Mouse (Mus musculus) liver, embryonic 13.5 days (tissue): ENCODE results near the gene Wnt3. TPM values are rescaled to one million over a fixed set of nuclear protein-coding genes. Genes with fewer than 3 reads are reported as not detected.
A peak's percentile ranks its signal among the peaks of the same experiment; 100 is the strongest.

Experiments used
- ATAC-seq: fragments of 200-750 bp; cut with Nextera tagmentation; 2 replicates; pipeline ENCODE4 v1.8.0; 2017; ENCODE audit warnings: low read depth, mild to moderate bottlenecking, moderate number of reproducible peaks, moderate library complexity
- DNase-seq: peaks from one replicate; pipeline ENCODE4 v3.0.0; 2022
- H3K27ac ChIP-seq: fragments of 300-500 bp; sonication (generic); 2 replicates; pipeline ENCODE4 v1.5.1; 2015; ENCODE audit warnings: moderate library complexity, mild to moderate bottlenecking, inconsistent platforms
- H3K27me3 ChIP-seq: fragments of 300-500 bp; sonication (generic); 2 replicates; pipeline ENCODE4 v1.6.1; 2015; ENCODE audit warnings: mild to moderate bottlenecking, inconsistent platforms
- H3K36me3 ChIP-seq: fragments of 300-500 bp; sonication (generic); 2 replicates; pipeline ENCODE4 v1.6.1; 2015; ENCODE audit warnings: mild to moderate bottlenecking, inconsistent platforms
- H3K4me1 ChIP-seq: fragments of 300-500 bp; sonication (generic); replicated peaks from 2 replicates; pipeline ENCODE4 v1.6.1; 2015; ENCODE audit warnings: inconsistent platforms
- H3K4me2 ChIP-seq: fragments of 300-500 bp; sonication (generic); 2 replicates; pipeline ENCODE4 v1.6.1; 2015; ENCODE audit warnings: inconsistent platforms, mild to moderate bottlenecking, moderate library complexity
- H3K4me3 ChIP-seq: fragments of 300-500 bp; sonication (generic); replicated peaks from 2 replicates; pipeline ENCODE4 v1.5.1; 2015; ENCODE audit warnings: mild to moderate bottlenecking, inconsistent platforms
- H3K9ac ChIP-seq: fragments of 300-500 bp; sonication (generic); 2 replicates; pipeline ENCODE4 v1.6.1; 2015; ENCODE audit warnings: mild to moderate bottlenecking, inconsistent platforms
- H3K9me3 ChIP-seq: fragments of 300-500 bp; sonication (generic); replicated peaks from 2 replicates; pipeline ENCODE4 v1.6.1; 2016; ENCODE audit warnings: inconsistent platforms
- WGBS: fragments of 180-500 bp; shearing (Covaris S2); methylation state at CpG from one replicate; pipeline ENCODE4 v1.1.7; 2015; ENCODE audit not compliant: insufficient replicate concordance; 5-methylcytosine and 5-hydroxymethylcytosine counted together
- polyA plus RNA-seq: library from polyadenylated mRNA; unstranded; fragments of >200 nt; fragmentation: Nextera tagmentation; extraction: Ambion mirVana; gene quantifications from 2 replicates; pipeline ENCODE4 v1.2.1, GENCODE M21; 2015

The Wnt3 gene
- polyA plus RNA-seq, 1 experiment from 2014 or later = 0.05 TPM

DNA sequence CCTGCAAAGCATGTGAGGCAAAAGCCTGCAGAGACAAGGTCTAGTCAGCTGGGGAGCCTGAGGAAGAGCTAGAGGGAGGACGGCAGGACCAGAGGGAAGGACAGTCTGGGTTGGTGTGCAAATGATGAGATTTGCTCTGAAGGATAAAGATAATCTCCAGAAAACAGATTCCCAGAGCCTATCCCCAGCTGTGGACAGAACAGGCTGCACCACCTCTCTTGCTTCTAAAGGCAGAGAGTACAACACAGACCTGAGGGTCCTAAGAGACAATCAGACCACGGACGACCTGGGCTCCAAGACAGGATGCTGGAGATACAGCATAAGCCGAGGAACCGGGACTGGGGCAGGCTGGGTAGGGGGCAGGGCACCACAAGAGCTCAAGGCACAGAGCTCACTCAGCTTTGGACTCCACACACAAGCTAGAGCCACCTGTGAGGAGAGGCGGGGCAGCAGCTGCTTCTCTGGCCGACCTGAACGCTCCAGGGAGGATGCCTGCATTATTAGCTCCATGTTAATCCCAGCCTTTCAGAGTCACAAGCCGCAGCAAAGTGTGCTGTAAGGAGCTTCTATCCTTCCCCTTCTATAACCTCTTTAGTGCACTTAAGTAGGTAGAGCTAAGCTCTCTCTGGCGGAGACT, 79.5 kb downstream of the Wnt3 start:
- Histone ChIP-seq H3K27me3 (no peaks in the 10 kb centered on the region), H3K4me1 (peaks cover 28% of the 10 kb centered on the region), H3K4me3 (no peak overlapping the region), H3K27ac (no peak overlapping the region), H3K4me2 (no peak overlapping the region), H3K36me3 (peaks cover 7% of the 10 kb centered on the region), H3K9me3 (no peaks in the 10 kb centered on the region), H3K9ac (no peak overlapping the region)
- 49% methylated on average over 10 of the region's 10 CpGs for WGBS
- 0 out of 2 replicates have a peak, but pooled peaks have one; percentile 10 for ATAC-seq
- no peak for DNase-seq

DNA sequence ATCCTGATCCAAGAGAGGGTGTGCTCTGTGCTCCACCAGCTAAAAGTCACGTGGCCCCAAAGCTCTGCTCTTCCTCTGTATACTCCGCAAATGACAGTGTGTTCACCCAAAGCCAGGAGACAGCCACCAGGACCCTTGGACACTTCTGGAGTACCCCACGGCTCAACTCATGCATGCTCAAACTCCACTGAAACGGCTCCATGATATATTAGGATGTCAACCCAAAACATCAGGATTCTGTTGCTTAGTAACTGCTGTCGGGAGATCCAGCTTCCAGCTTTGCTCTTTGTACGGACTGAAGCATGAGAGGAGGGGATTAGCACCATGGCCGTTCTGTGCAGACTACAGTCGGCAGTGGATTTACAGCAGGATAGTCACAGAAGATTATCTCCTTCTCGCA, 80.3 kb downstream of the Wnt3 start:
- H3K36me3 ChIP-seq = peaks cover 15% of the 10 kb centered on the region
- ATAC-seq = no peak
- H3K4me1 ChIP-seq = peaks cover 28% of the 10 kb centered on the region
- no peak overlapping the region for H3K4me2 ChIP-seq
- DNase-seq = no peak
- H3K27me3 ChIP-seq = no peaks in the 10 kb centered on the region
- no peak overlapping the region for H3K27ac ChIP-seq
- H3K9ac ChIP-seq = no peak overlapping the region
- no peaks in the 10 kb centered on the region for H3K9me3 ChIP-seq
- 74% methylated on average over 9 of the region's 9 CpGs for WGBS
- no peak overlapping the region for H3K4me3 ChIP-seq

DNA sequence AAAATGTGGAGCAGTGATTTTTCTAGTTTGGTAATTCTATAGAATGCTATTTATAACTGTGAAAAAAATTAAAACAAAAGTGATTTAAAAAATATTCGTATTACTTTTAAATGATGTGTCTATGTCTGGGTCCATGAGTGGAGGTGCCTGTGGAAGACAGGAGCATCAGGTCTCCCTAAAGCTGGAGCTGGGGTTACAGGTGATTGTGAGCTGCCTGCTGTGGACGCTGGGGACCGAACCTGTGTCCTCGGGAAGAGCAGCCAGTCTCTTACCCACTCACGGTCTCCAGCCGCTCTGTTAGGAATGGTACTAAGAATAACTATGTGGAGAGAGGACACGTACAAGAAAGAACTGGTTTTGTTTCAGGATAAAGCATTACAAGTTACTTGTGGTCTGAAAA, 82.7 kb downstream of the Wnt3 start:
- Histone ChIP-seq H3K4me2 (no peak overlapping the region), H3K4me1 (peaks cover 20% of the 10 kb centered on the region), H3K9ac (no peak overlapping the region), H3K36me3 (peaks cover 24% of the 10 kb centered on the region), H3K4me3 (no peak overlapping the region), H3K27me3 (no peaks in the 10 kb centered on the region), H3K27ac (no peak overlapping the region), H3K9me3 (no peaks in the 10 kb centered on the region)
- DNase-seq = no peak
- no peak for ATAC-seq
- 79% methylated on average over 7 of the region's 7 CpGs for WGBS

DNA sequence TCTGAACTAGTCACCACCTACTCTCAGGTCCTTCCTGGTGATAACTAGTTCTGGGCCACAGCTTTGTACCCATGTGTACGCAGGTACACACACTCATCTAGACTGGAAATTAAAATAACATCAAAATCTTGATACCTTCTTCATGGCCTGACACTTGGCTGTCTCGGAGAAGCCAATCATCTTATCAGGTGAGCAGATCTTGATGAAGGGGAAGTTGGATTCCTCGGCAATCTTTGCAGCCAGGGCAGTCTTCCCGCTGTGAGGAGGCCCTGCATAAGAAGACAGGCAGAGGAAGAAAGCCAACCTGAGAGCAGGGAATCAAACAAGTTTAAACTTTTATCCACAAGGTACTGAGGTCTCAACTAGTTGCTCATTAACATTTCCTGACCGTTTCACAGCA, 84.8 kb downstream of the Wnt3 start:
- Histone ChIP-seq H3K4me1 (no peaks in the 10 kb centered on the region; the same call in 1 of the 2 replicates), H3K4me2 (no peak overlapping the region), H3K9me3 (no peaks in the 10 kb centered on the region), H3K27me3 (no peaks in the 10 kb centered on the region), H3K27ac (no peak overlapping the region), H3K4me3 (no peak overlapping the region), H3K36me3 (peaks cover 30% of the 10 kb centered on the region), H3K9ac (no peak overlapping the region)
- ATAC-seq = no peak
- WGBS = 46% methylated on average over 5 of the region's 5 CpGs
- no peak for DNase-seq

DNA sequence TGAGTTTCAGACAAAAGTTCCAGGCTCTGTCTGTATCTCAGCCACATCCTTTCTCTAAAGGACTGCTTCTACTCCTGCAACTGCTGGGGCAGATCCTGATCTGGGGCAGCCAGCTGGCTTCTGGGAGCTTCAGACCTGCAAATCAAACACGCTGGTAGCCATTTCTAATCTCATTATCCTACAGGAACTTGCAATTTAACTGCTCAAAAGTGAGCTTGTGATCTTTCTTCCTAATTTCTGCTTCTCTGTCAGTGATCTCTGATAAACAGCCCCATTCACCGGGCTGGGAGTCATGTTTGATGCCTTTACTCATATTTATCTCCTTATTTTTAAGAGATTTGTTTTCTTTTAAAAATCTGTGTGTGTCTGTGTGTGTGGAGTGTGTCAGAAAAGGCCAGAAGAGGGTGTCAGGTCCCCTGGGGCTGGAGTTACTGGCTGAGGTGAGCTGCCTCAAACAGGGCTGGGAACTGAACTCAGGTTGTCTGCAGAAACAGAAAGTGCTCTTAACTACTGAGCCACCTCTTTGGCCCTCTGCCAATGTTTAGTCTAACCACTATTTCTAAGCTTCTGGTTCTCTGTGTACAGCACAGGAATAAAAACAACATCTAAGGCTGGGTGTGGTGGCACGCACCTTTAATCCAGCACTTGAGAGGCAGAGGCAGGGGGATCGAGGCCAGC, 86.1 kb downstream of the Wnt3 start:
- 74% methylated on average over 4 of the region's 4 CpGs for WGBS
- no peaks in the 10 kb centered on the region for H3K4me1 ChIP-seq
- DNase-seq (no peak), ATAC-seq (no peak)
- peaks cover 30% of the 10 kb centered on the region for H3K36me3 ChIP-seq
- no peaks in the 10 kb centered on the region for H3K9me3 ChIP-seq
- no peaks in the 10 kb centered on the region for H3K27me3 ChIP-seq
- H3K4me2 ChIP-seq = no peak overlapping the region
- no peak overlapping the region for H3K9ac ChIP-seq
- H3K4me3 ChIP-seq = no peak overlapping the region
- H3K27ac ChIP-seq = no peak overlapping the region

DNA sequence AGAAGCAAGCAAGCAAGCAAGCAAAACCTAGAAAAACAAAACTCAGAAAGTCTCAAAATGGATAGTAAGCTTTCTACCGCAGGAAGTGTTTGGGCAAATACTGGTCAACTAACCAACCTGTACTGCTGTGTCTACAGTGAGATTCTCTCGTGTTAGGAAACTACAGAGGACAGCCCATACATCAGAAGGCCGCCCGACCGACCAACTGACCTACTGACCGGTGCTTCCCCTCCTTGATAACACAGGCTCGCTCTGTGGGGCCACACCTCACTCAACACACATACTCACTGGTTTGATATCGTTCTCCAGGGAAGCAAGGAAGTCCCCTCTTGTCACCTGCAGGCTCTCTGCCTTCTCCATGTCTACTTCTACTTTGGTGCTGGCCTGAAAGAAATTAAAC, 89.0 kb downstream of the Wnt3 start:
- no peaks in the 10 kb centered on the region for H3K9me3 ChIP-seq
- DNase-seq (no peak), ATAC-seq (peak; percentile 68)
- no peaks in the 10 kb centered on the region for H3K4me1 ChIP-seq
- H3K9ac ChIP-seq = no peak overlapping the region
- H3K27me3 ChIP-seq = no peaks in the 10 kb centered on the region
- no peak overlapping the region for H3K27ac ChIP-seq
- WGBS = 66% methylated on average over 8 of the region's 8 CpGs
- no peak overlapping the region for H3K4me2 ChIP-seq
- H3K4me3 ChIP-seq = no peak overlapping the region
- peaks cover 25% of the 10 kb centered on the region for H3K36me3 ChIP-seq

DNA sequence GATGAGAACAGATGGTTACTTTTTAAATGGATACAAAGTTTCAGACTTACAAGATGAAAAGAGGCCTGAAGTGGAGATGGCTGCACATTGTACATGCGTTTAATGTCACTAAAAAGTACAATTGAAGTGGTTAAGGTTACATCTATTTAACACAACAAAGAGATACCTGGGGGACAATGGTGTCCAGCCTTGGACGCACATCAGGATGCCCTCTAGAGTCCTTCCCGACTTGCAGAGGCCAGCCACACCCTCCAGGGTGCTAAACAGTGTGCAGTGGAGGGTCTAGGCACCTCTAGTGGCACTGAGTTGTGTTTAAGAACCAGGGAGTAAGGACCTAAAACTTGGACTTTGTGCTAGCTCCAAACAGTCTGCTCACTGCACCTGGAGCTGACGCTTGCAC, 90.5 kb downstream of the Wnt3 start:
- H3K9me3 ChIP-seq = no peaks in the 10 kb centered on the region
- 83% methylated on average over 4 of the region's 4 CpGs for WGBS
- no peak for DNase-seq
- H3K36me3 ChIP-seq = peaks cover 13% of the 10 kb centered on the region
- H3K4me1 ChIP-seq = peaks cover 8% of the 10 kb centered on the region; the same call in 1 of the 2 replicates
- ATAC-seq = no peak
- no peak overlapping the region for H3K27ac ChIP-seq
- no peak overlapping the region for H3K4me3 ChIP-seq
- no peaks in the 10 kb centered on the region for H3K27me3 ChIP-seq
- H3K4me2 ChIP-seq = no peak overlapping the region
- H3K9ac ChIP-seq = no peak overlapping the region

DNA sequence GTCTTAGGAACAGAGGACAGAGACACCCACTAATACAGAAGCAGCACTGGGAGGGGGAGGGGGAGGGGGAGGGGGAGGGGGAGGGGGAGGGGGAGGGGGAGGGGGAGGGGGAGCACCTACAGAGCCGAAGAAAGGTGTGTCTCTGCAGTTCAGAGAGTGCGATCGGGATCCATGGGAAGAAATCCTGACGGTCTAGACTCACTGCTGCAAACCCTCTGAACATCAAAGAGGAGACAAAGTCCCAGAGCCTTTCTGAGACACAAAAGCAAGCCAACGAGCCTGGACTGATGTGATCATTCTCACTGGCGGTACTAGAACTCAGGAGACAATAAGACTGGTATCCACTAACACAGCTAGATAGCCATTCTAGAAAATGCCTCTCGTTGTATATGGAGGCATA, 91.4 kb downstream of the Wnt3 start:
- Histone ChIP-seq H3K36me3 (peaks cover 13% of the 10 kb centered on the region), H3K9me3 (no peaks in the 10 kb centered on the region), H3K27me3 (no peaks in the 10 kb centered on the region), H3K4me3 (no peak overlapping the region), H3K27ac (no peak overlapping the region), H3K4me1 (peaks cover 8% of the 10 kb centered on the region; the same call in 1 of the 2 replicates), H3K4me2 (no peak overlapping the region), H3K9ac (no peak overlapping the region)
- 77% methylated on average over 7 of the region's 7 CpGs for WGBS
- no peak for ATAC-seq
- no peak for DNase-seq

Other genes starting within 250 kb of the Wnt3 start
- gene Gm884, start 153.0 kb upstream of the Wnt3 start, polyA plus RNA-seq = not detected in 2 replicates
- not detected in 2 replicates for gene Lyzl6, start 135.3 kb upstream of the Wnt3 start, polyA plus RNA-seq
- gene Rprml, start 124.6 kb upstream of the Wnt3 start, polyA plus RNA-seq = not detected in 2 replicates
- gene Gosr2, start 76.3 kb upstream of the Wnt3 start, polyA plus RNA-seq = 43.2 and 51.4 TPM in 2 replicates
- 0.02 TPM in 1 of 2 replicates, not detected in the other for gene Wnt9b, start 24.3 kb upstream of the Wnt3 start, polyA plus RNA-seq
- 29.6 and 37.5 TPM in 2 replicates for gene Nsf, start 179.9 kb downstream of the Wnt3 start, polyA plus RNA-seq
- 21.3 and 24.1 TPM in 2 replicates for gene Arf2, start 192.6 kb downstream of the Wnt3 start, polyA plus RNA-seq